Mouse (Mus musculus) lung, adult 2 months (tissue): ENCODE results near the gene Ica1.

ENCODE experiments used
- CTCF ChIP-seq: fragments of 200-500 bp; IDR thresholded peaks from 2 replicates; pipeline ENCODE4 v1.5.1; 2011; ENCODE audit warnings: mild to moderate bottlenecking, low read length, control low read depth; ENCODE audit not compliant: insufficient read depth
- POLR2A ChIP-seq: fragments of 200-500 bp; IDR thresholded peaks from 2 replicates; pipeline ENCODE4 v1.6.1; 2011; ENCODE audit warnings: low read depth, mild to moderate bottlenecking, control low read depth, low read length, borderline replicate concordance; ENCODE audit errors: extremely low read depth

DNA sequence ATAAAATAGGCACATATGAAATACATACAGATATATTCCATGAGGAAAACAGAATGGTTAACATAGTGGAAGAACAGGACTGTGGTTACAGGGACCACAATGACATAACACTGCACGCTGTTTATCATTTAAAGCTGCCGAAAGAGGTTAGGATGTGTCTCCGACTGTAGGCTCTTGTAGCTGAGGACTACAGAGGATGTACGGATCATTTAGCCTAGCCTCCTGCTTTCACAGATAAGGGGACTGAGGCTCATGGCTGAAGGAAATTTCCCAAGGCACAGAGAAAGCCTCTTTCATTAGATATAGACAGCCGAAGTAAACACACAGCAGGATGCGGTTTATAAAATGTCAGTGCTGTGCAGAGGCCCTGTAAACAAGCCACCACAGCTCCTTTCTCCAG, 8.5 kb downstream of the Ica1 start:
- no peak for TF ChIP-seq POLR2A
- no peak for TF ChIP-seq CTCF
